Mouse (Mus musculus) hindbrain, embryonic 15.5 days (tissue): ENCODE data around the gene Arid1a. TPM values are rescaled to one million over a fixed set of nuclear protein-coding genes. Genes with fewer than 3 reads are reported as not detected.

ENCODE experiments used
- ATAC-seq: fragments of 200-750 bp; cut with Nextera tagmentation; 2 replicates; pipeline ENCODE4 v1.8.0; 2017; ENCODE audit warnings: low read depth, moderate number of reproducible peaks, moderate TSS enrichment; ENCODE audit not compliant: low FRiP score
- H3K27ac ChIP-seq: fragments of 300-500 bp; sonication (generic); replicated peaks from 2 replicates; pipeline ENCODE4 v1.5.1; 2015; ENCODE audit warnings: mild to moderate bottlenecking, inconsistent platforms
- H3K27me3 ChIP-seq: fragments of 300-500 bp; sonication (generic); 2 replicates; pipeline ENCODE4 v1.6.1; 2015; ENCODE audit warnings: control low read depth, inconsistent platforms
- H3K36me3 ChIP-seq: fragments of 300-500 bp; sonication (generic); 2 replicates; pipeline ENCODE4 v1.6.1; 2015; ENCODE audit warnings: control low read depth, inconsistent platforms
- H3K4me1 ChIP-seq: fragments of 300-500 bp; sonication (generic); replicated peaks from 2 replicates; pipeline ENCODE4 v1.6.1; 2015; ENCODE audit warnings: control low read depth, inconsistent platforms
- H3K4me2 ChIP-seq: fragments of 300-500 bp; sonication (generic); 2 replicates; pipeline ENCODE4 v1.6.1; 2015; ENCODE audit warnings: moderate library complexity, mild to moderate bottlenecking, inconsistent platforms
- H3K4me3 ChIP-seq: fragments of 300-500 bp; sonication (generic); 2 replicates; pipeline ENCODE4 v1.5.1; 2015; ENCODE audit warnings: mild to moderate bottlenecking, inconsistent platforms
- H3K9ac ChIP-seq: fragments of 300-500 bp; sonication (generic); 2 replicates; pipeline ENCODE4 v1.6.1; 2015; ENCODE audit warnings: inconsistent platforms
- H3K9me3 ChIP-seq: fragments of 300-500 bp; sonication (generic); 2 replicates; pipeline ENCODE4 v1.6.1; 2016; ENCODE audit warnings: control low read depth, inconsistent platforms
- WGBS: fragments of 180-500 bp; shearing (Covaris S2); methylation state at CpG from one replicate; pipeline ENCODE4 v1.1.7; 2015; 5-methylcytosine and 5-hydroxymethylcytosine counted together
- polyA plus RNA-seq: library from polyadenylated mRNA; unstranded; fragments of >200 nt; fragmentation: Nextera tagmentation; extraction: Ambion mirVana; gene quantifications from 2 replicates; pipeline ENCODE4 v1.2.1, GENCODE M21; 2015

The Arid1a gene
- polyA plus RNA-seq, 1 experiment from 2014 or later: 30.0 TPM

DNA sequence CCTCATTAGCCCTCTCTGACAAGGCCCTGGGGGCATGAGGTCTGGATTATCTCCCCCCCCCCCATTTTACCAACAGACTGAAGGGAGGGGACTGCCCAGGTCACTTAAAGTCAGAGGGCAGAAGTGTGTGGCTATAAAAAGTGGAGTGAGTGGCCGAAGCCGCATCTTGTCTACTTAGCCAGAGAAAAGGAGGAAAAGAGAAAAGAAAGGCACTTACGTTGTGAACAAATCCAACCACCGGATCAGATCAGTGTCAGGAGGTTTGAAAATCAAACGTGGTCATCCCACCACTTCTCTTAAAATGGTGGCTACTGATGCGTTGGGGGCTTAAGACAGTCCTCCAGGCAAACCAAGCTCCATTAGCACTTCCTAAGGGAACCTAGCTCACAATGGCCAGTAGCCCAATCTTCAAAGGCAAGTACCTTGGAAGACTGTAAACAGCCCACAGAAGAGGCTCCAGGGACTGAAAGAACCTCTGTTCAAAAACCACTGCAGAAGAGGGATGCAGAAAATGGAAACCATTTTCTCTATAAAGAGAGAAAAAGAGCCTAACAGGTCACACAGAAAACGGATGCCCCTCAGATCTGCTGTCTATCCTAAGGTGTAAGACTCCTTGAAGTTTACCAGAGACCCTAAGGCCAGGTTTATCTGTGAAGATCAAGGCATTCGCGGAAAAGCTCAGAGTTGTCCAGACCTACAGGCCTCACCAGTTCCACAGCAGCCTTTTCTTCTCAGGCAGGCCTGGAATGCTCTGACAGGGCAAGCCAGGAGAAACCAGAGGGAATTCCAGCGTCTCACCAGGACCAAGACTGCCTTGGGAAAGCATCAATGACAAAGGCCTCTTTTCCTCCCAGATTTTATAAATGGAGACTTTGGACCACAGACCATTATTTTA, 1.5 kb downstream of the Arid1a start:
- H3K9ac ChIP-seq: peak overlapping the region; percentile 58
- peak overlapping the region; percentile 97 for H3K4me3 ChIP-seq
- H3K4me2 ChIP-seq: peak overlapping the region; percentile 99
- peaks cover 28% of the 10 kb centered on the region for H3K4me1 ChIP-seq
- 7% methylated on average over 10 of the region's 10 CpGs for WGBS
- H3K27ac ChIP-seq: peak overlapping the region; percentile 100
- H3K36me3 ChIP-seq: no peaks in the 10 kb centered on the region
- ATAC-seq: no peak
- H3K9me3 ChIP-seq: no peaks in the 10 kb centered on the region
- no peaks in the 10 kb centered on the region for H3K27me3 ChIP-seq

DNA sequence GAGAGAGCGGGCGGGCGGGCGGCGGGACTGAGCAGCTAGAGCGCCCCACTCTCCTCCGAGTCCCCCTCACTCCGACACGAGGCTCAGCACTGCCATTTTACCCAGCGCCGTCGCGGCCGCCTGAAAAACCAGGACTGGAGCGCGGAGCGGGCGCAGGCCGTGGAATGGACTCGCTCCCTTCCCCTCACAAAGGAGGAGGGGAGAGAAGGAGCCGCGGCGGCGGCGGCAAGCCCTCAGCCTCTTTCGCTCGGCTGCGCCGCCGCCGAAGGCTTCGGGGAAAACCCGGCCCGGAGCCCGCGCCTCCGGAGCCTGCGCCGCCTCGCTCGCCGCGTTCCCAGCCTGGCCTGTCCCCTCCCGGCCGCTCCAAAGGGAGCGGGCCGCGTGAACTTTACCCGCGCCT, 2.3 kb downstream of the Arid1a start:
- H3K36me3 ChIP-seq: no peaks in the 10 kb centered on the region
- peak; percentile 88 for ATAC-seq
- 0% methylated on average over 34 of the region's 50 CpGs for WGBS

DNA sequence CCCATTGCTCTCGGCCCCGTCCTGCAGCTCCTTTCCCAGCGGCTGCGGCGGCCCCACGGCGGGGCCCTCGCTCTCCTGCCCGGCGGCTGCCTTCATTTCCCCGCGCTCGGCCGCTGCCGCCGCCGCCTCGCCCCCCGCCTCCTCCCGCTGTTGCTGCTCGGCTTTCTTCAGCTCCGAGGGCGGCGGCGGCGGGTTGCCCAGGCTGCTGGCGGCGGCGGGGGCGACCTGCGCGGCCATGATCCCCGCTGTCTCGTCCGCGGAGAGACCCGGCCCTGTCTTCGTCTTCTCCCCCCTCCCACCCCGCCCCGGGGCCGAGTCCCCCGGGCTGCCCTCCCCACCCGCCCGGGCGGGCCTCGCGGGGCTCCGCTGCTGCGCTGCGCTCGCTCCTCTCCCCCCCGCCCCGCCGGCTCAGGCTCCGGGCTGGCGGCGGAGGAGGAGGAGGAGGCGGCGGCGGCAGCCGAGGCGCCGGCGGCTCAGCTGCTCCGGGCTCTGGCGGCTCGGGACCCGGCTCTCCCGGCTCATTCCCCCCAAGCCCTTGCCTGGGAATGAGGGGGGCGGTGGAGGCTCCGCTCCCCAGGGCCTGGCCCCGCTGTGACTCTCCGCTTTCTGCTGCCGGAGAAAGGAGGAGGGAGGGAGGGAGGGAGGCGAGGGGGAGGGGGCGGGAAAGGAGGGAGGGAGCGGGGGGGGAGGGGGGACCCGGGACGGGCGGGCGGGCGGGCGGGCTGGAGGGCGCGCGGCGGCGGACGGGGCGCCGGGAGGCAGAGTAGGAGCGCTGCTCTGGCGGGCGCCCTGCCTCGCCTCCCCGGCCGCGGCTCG, 3.0 kb downstream of the Arid1a start:
- no peaks in the 10 kb centered on the region for H3K27me3 ChIP-seq
- H3K9me3 ChIP-seq: no peaks in the 10 kb centered on the region
- H3K4me1 ChIP-seq: peaks cover 43% of the 10 kb centered on the region
- peak overlapping the region; percentile 99 for H3K4me2 ChIP-seq
- H3K4me3 ChIP-seq: peak overlapping the region; percentile 97
- peak overlapping the region; percentile 100 for H3K9ac ChIP-seq
- peak overlapping the region; percentile 100 for H3K27ac ChIP-seq
- 0% methylated on average over 32 of the region's 99 CpGs for WGBS
- H3K36me3 ChIP-seq: no peaks in the 10 kb centered on the region
- peak; percentile 51 for ATAC-seq

More for the DNA sequence above, 2.3 kb downstream of the Arid1a start:
- Histone ChIP-seq H3K4me1 (peaks cover 37% of the 10 kb centered on the region), H3K9me3 (no peaks in the 10 kb centered on the region), H3K4me2 (peak overlapping the region; percentile 99), H3K27ac (peak overlapping the region; percentile 100), H3K27me3 (no peaks in the 10 kb centered on the region), H3K9ac (peak overlapping the region; percentile 100), H3K4me3 (peak overlapping the region; percentile 97)

DNA sequence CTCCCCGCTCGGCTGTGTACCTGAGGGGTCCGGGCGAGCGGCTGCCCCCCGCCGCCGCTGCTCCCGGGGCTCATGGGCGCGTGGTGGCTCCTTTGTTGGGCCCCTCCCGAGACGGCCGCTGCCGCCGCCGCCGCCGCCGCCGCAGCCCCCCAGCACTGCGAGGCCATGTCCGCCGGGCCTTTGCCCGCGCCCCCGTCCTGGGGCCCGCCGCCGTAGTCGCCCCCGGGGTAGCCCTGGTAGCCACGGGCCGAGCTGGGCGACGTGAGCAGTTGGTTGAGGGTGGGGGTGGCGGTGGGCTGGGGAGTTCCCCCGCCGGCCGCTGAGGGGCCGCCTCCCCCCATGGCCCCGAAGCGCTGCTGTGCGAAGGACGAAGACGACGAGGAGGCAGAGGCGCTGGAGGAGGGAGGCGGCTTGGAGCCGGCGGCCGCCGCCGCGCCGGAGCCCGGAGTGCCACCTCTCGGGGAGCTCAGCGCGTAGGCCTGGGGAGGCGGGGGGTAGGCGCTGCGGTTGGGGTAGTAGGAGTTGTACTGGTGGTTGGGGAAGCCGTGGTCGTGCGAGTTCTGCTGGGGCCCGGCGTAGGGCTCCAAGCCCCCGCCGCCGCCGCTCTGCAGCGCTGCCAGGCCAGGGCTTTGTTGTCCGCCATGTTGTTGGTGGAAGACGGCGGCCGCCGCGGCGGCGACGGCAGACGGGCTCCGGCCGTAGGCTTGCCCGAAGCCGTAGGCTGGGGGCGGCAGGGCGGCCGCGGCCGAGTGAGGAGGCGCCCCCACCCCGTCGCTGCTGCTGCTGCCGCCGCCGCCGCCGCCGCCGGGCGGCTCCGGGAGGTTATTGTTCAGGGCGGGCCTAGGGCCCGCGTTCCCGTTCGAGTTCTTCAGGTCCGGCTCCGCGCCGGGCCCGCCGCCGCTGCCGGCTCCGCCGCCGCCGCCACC, 3.9 kb downstream of the Arid1a start:
- Histone ChIP-seq H3K27me3 (no peaks in the 10 kb centered on the region), H3K4me1 (peaks cover 50% of the 10 kb centered on the region)
- no peak for ATAC-seq

DNA sequence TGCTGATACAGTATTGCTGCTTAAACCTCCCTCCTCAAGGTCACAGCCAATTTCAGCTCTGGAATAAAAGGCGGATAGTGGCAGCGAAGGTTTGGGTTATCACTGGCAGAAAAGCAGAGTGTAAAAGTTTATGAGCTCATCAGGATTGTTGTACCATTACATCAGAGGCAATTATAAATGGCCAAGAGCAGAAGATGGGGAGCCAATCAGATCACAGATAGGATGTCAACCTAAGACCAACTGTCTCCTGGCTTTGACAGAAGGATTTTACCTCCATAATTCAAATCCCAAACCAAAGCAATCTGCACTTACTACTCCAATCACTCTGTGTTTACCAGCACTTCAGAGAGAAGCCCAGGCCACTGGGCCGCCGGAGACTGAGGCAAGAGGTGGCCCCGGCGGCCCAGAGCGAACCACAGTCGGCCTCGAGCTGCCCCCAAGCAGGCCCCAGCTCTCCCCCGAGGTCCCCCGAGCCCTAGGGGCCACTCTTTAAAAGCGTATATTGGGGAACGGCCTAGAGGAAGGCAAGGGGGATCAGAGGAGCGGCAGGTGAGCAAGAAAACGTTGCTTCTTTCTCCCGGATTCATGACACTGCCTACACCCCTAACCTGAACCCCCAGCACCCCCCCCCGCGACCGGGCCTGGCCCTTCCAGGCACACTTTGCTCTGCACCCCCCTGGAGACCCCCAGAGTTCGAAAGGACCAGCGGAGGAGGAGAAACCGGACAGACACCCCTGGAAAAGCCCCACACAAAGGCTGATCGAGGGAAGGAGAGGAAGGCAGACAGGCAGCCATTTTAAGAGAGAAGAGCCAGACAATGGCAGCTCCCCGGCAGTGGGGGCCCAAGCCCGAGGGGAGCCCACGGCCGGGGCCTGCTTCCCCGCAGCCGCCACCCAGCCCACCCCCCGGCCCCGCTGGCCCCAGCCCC, 4.8 kb downstream of the Arid1a start:
- Histone ChIP-seq H3K27ac (peak overlapping the region; percentile 100), H3K27me3 (no peaks in the 10 kb centered on the region), H3K36me3 (no peaks in the 10 kb centered on the region), H3K4me3 (peak overlapping the region; percentile 97), H3K9ac (peak overlapping the region; percentile 100), H3K9me3 (no peaks in the 10 kb centered on the region), H3K4me1 (peaks cover 58% of the 10 kb centered on the region), H3K4me2 (peak overlapping the region; percentile 99)
- WGBS: under 1% methylated on average over 23 of the region's 31 CpGs
- 0 out of 2 replicates have a peak, but pooled peaks have one; percentile 6 for ATAC-seq

More for the DNA sequence above, 3.9 kb downstream of the Arid1a start:
- WGBS: under 1% methylated on average over 68 of the region's 121 CpGs
- H3K27ac ChIP-seq: peak overlapping the region; percentile 100
- no peaks in the 10 kb centered on the region for H3K36me3 ChIP-seq
- peak overlapping the region; percentile 99 for H3K4me2 ChIP-seq
- no peaks in the 10 kb centered on the region for H3K9me3 ChIP-seq
- H3K9ac ChIP-seq: peak overlapping the region; percentile 100
- peak overlapping the region; percentile 97 for H3K4me3 ChIP-seq

DNA sequence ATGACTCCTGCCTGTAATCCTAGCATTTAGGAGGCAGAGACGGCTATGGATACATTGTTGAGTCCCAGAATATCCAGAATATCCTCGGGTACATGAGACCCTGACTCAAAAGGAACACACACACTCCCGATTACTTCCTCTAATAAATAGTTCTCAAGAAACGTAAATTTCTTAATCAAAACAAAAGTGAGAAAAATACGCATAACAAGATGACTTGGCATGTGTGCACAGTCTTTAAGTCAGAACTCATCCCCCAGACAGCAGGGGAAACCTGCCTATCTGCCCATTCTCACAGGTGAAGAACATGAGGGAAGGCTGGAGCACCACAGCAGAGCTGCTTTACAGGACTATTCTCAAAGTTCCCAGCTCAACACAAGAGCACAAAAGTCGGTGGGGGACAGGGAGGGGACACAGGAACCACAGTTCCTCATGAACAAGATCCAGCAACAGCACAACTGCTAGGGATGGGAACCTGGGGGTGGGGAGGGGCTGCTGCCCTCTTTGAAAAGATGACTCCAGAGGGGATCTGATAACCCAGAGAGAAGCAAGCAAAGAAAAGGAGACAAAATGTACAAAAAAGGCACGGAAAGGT, 6.3 kb downstream of the Arid1a start:
- 0 out of 2 replicates have a peak overlapping the region, but pooled peaks have one; percentile 100 for H3K27ac ChIP-seq
- H3K4me3 ChIP-seq: peak overlapping the region; percentile 97
- ATAC-seq: no peak
- WGBS: 30% methylated on average over 7 of the region's 7 CpGs
- peaks cover 59% of the 10 kb centered on the region for H3K4me1 ChIP-seq
- peak overlapping the region; percentile 100 for H3K9ac ChIP-seq
- H3K36me3 ChIP-seq: no peaks in the 10 kb centered on the region
- H3K9me3 ChIP-seq: no peaks in the 10 kb centered on the region
- H3K4me2 ChIP-seq: peak overlapping the region; percentile 99
- no peaks in the 10 kb centered on the region for H3K27me3 ChIP-seq

DNA sequence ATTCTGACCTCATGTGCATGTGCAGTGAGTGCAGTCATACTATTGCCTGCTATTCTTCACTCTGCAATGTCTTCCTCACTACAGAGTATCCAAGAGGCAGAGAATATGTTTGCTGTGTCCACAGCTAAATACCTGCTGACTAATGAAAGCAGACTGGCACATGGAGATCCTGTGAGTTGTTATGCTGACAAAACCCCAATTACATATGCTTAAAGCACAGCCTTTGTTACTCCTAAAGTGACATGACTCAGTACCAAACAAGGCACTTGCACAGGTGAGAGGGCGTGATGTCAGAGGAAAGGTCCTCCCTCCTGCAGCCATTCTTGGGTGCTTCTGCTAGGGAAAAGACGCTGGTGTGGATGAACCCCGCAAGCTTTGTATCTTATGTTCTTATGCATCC, 21.3 kb downstream of the Arid1a start:
- no peaks in the 10 kb centered on the region for H3K27me3 ChIP-seq
- no peak overlapping the region for H3K4me3 ChIP-seq
- H3K9ac ChIP-seq: no peak overlapping the region
- H3K4me2 ChIP-seq: no peak overlapping the region
- peaks cover 63% of the 10 kb centered on the region for H3K4me1 ChIP-seq
- H3K27ac ChIP-seq: no peak overlapping the region
- 86% methylated on average over 3 of the region's 3 CpGs for WGBS
- no peak for ATAC-seq
- no peaks in the 10 kb centered on the region for H3K9me3 ChIP-seq
- H3K36me3 ChIP-seq: peaks cover 9% of the 10 kb centered on the region

DNA sequence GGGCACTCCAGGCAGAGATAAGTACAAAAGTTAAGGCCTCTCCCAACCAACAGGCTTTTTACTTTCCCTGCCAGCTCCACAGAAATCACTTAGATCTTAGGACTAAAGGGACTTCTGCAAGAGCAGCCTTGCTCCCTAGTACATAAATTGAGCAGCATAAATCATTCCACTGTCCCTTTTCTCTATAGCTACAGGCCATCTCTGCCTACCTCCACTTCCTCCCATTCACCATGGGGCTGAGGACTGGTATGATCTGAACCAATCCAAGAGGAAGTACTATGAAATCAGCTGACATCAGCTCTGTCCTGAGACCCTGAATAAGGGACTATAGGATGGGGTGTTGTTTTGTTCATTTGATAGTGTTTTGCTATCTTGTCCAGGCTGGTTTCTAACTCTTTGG, 26.4 kb downstream of the Arid1a start:
- H3K9ac ChIP-seq: peak overlapping the region; percentile 12; the same call in 1 of the 2 replicates
- H3K36me3 ChIP-seq: peaks cover under 1% of the 10 kb centered on the region; the same call in 1 of the 2 replicates
- H3K27me3 ChIP-seq: no peaks in the 10 kb centered on the region
- peaks cover 92% of the 10 kb centered on the region for H3K4me1 ChIP-seq
- H3K4me2 ChIP-seq: peak overlapping the region; percentile 47
- H3K4me3 ChIP-seq: peak overlapping the region; percentile 9
- peak overlapping the region; percentile 82 for H3K27ac ChIP-seq
- peak; percentile 28 for ATAC-seq
- no peaks in the 10 kb centered on the region for H3K9me3 ChIP-seq

DNA sequence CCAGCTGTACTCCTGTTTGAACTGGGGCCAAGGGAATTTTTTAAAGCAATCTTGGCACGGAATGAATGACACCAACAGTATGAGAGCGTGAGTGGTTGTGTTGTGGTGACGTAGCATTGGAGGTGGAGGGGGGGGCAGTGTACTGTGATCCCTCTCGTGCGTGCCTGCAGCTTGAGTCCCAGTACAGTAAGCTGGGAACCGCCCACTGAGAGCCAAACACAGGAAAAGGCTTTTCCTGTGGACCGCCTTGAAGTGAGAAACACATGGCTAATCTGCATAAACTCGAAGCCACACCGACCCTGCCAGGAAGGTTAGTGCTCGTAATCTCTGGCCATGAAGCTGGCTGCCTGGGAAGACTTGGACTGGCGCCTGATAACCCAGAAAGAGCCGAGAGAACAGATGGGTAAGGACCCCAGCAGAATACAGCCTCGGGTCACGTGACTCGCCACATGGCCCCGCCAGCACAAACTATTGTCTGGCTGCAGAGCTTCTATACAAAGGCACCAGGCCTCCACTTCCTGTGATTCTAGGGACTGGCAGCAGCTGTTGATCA, 27.0 kb downstream of the Arid1a start:
- H3K4me1 ChIP-seq: peaks cover 91% of the 10 kb centered on the region
- no peaks in the 10 kb centered on the region for H3K9me3 ChIP-seq
- H3K36me3 ChIP-seq: no peaks in the 10 kb centered on the region
- H3K4me2 ChIP-seq: peak overlapping the region; percentile 47
- peak overlapping the region; percentile 82 for H3K27ac ChIP-seq
- no peaks in the 10 kb centered on the region for H3K27me3 ChIP-seq
- H3K4me3 ChIP-seq: peak overlapping the region; percentile 9
- peak; percentile 90 for ATAC-seq
- H3K9ac ChIP-seq: peak overlapping the region; percentile 12; the same call in 1 of the 2 replicates
- WGBS: 1% methylated on average over 16 of the region's 16 CpGs

DNA sequence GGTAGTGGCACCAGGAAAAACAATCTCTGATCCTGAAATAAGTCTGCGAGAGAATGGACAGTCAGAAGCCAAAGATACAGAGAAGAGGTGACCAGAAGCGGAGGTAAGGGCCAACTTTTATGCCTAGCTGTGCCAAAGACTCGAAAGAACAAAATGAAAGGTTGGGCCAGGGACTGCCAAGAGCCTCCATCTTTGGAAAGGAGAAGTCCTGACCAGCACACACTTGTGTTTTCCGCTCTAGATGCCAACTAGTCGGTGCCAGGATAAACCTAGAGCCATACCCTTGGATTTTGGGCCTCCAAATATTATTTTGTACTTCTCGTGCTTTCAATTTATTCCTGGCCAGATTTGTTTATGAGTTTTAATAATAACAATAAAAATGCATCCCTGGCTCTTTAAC, 27.6 kb downstream of the Arid1a start:
- Histone ChIP-seq H3K4me2 (peak overlapping the region; percentile 47), H3K4me3 (peak overlapping the region; percentile 9; the same call in 1 of the 2 replicates), H3K4me1 (peaks cover 88% of the 10 kb centered on the region), H3K36me3 (no peaks in the 10 kb centered on the region), H3K9me3 (no peaks in the 10 kb centered on the region), H3K9ac (no peak overlapping the region), H3K27ac (peak overlapping the region; percentile 82), H3K27me3 (no peaks in the 10 kb centered on the region)
- WGBS: 61% methylated on average over 6 of the region's 6 CpGs
- no peak for ATAC-seq
